Mouse (Mus musculus): ENCODE results near the gene Kcnc2.

GRCm38 (mm10) chr10:112423327-112423726 is 152.4 kb downstream of the Kcnc2 start:
- TF ChIP-seq CTCF (IDR thresholded peaks at IDR 0.05; ENCODE audit: low read depth) (no peak), EP300 (IDR thresholded peaks at IDR 0.05; ENCODE audit: low read depth) (no peak)

All from liver, embryonic 14.5 days (tissue).